Mouse (Mus musculus): ENCODE measurements around the gene Tsga10.
A peak's percentile ranks its signal among the peaks of the same experiment; 100 is the strongest.

Gene Tsga10

GRCm38 (mm10) chr1:37864511-37865400 is 1.5 kb downstream of the Tsga10 start:
- peak; percentile 100 for DNase-seq (ENCODE audit: low read depth, low spot score)

- DNase-seq (ENCODE audit: low read depth, low spot score): no peak
Measured at GRCm38 (mm10) chr1:37850696-37851095, 15.5 kb downstream of the Tsga10 start.

DNA sequence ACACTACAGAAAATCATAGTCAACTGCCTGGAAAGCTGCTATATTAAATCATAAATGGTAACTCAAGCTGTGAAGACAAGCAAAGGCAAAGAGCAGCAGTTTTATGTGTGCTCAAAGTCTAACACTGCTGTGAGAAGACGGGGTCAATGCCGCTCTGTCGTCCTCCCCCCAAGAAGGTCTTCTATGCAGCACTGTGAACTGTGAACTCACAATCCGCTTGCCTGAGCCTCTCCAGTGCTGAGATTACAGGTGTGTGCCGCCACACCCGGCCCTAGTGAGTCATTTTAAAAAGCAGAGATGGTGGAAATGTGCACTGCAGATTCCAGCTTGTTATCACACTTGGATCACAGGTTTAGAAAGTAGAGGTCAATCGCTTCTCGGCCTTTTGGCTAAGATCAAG is 19.4 kb downstream of the Tsga10 start:
- no peak for DNase-seq (ENCODE audit: low read depth, low spot score)

DNA sequence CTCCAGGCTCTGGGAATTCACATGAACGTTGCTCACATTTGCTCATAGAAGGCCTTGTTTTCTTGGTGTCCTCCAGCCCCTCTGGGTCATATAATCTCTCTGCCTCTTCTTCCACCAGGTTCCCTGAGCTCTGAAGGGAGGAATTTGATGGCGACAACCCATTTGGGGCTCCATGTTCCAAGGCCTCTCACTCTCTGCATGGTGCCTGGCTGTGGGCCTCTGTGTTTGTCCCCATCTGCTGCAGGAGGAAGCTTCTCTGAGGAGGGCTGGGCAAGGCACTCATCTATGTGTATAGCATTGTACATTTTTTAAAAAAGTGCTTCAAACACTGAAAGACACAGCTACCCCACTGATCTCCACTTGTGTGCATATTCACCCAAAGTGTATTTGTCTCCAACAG is 34.5 kb downstream of the Tsga10 start:
- DNase-seq (ENCODE audit: low read depth, low spot score): no peak

DNA sequence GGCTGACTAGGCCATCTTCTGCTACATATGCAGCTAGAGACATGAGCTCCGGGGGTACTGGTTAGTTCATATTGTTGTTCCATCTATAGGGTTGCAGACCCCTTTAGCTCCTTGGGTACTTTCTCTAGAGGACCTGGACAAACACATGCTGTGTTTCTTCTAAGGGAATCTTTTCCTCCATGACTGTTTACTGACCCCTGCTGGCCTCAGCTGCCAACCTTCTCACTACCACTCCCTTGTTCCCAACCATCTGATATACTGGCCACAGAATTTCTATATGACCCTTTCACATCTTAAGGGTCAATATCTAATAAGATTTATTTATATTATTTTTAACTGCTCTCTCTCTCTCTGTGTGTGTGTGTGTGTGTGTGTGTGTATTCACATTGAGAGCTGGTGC is 63.9 kb downstream of the Tsga10 start:
- peak; percentile 2 for DNase-seq (ENCODE audit: low read depth, low spot score)

- no peak for DNase-seq (ENCODE audit: low read depth, low spot score)
Measured at GRCm38 (mm10) chr1:37800298-37800697, 65.9 kb downstream of the Tsga10 start.

GRCm38 (mm10) chr1:37799505-37799904 is 66.7 kb downstream of the Tsga10 start:
- DNase-seq (ENCODE audit: low read depth, low spot score): no peak

DNA sequence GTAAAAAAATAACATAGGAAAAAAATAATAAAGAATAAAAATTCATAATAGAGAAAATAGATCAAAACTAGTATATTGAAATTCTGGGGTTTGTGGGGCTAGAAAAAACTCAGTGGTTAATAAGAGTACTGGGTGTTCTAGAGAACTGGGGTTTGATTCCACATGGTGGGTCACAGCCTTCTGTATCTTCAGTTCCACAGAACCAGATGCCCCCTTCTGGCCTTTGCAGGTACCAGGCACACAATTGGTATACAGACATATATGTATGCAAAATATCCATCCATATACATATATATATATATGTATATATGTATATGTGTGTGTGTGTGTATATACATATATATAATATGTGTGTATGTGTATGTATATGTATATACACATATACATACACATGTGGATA is 106.8 kb downstream of the Tsga10 start:
- DNase-seq (ENCODE audit: low read depth, low spot score): no peak

DNA sequence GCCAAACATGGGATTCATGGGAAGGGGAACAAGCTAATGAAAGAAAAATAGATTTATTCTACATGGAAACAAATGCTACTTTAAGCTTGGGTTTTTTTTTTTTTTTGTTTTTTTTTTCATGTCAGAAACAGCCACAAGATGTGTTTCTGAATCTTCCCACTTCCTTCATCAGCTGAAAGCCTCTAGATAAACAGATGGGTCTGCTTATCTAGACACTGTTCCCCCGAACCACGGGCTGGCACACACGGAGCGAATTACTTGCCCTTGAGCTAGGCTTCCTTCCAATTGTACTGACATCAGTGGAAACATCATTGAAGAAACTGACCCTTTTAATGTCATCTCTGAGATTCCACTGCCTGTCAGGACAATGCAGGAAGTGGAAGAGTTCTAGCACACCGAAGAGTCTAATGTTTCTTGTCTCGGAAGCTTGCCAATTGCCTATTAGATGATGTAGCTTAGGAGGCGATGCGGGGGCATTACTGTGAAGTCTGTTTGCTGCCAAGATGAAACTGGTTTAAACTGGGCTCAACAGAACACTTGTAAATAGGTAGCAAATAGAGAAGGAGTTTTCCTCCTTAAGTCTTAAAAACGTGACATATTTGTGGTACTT is 121.5 kb downstream of the Tsga10 start:
- no peak for DNase-seq (ENCODE audit: low read depth, low spot score)

DNA sequence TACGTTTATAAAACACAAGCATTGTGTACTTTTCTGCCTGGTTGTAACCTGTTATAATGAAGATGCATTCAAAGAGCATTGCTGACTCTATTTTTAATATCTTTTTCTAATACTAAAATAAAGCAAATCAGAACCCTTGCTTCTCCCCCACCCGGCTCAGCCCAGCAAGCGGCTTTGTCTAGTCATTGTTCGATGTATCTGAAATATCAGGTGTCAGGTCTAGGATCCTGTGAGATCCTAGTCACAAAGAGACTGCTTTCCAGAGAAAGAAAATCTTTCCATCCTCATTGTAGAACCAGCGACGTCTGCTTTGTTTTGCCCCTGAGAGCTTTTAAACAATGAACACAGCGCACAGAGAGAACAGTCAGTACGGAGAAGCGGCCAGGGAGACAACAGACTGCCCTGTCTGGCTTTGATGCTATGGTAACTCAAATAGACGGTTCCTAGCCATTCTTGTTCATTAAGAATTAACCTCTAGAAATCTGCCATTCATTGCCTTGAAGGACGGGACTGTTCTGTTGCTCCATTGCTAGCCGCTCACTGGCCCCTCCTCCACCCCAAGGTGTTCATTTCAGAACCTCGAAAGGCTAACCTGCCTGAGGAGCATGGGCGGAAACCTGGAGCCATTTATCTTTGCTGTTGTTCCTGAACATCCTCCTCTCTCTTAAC is 123.5 kb downstream of the Tsga10 start:
- no peak for DNase-seq (ENCODE audit: low read depth, low spot score)

DNA sequence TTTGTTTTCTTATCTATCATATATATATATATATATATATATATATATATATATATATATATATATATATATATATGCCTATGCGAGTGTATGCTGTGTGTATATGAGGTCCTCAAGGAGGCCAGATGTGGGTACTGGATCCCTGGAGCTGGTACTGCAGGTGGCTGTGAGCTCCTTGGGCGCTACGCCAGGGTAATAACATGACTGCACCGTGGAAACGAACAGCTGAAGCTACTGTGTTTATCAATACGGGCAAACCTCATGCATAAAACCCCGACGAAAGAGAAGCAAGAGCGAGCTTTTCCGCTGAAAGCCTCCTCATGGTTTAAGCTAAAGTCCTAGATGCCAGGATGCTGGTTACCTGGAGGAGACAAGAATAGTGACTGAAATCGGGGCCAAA is 124.1 kb downstream of the Tsga10 start:
- DNase-seq (ENCODE audit: low read depth, low spot score): no peak

DNA sequence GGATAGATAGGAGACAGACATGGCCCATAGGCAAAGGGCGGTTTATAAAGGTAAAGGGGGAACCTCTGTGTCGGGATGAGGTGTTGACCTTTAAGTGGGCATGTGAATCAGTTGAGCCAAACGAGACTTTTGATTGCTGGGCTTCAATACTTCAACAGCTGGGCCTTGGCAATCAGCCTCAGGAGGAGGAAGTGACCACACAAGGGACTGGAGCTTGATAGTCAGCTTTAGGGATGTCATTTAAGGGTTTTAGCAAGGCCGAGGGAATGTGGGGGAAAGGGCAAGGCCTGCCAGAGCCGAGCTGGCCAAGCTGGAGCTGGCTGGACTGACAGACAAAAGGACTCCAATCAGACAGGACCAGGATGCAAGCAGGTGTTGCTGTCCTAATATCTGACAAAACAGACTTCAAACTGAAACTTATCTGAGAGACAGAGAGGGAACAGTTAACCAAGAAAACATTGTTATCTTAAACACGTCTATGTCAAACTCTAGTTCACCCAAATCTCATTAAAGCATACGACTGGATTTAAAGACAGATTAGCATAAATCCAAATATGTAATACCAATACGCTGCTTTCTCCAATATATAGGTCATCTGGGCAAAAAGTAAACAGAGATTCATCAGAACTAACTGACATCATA is 125.9 kb downstream of the Tsga10 start:
- no peak for DNase-seq (ENCODE audit: low read depth, low spot score)

DNA sequence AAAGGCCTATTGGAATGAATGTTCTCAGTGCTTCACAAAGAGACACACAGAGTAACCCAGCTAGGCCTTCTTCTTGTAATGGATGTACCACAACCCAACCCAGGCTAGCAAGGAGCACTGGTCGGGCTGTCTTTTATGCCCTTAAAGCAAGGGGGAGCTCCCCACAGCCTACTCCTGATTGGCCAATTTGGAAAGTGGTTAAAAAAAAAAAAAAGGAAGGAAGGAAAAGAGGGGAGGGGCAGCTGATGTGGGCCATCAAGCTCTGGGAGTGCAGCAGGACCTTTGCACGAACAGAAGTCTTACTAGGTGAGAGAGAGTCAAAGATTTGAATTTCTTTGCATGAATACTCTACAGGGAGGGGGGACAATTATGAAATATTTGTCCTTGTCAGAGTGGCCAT is 127.3 kb downstream of the Tsga10 start:
- no peak for DNase-seq (ENCODE audit: low read depth, low spot score)

DNA sequence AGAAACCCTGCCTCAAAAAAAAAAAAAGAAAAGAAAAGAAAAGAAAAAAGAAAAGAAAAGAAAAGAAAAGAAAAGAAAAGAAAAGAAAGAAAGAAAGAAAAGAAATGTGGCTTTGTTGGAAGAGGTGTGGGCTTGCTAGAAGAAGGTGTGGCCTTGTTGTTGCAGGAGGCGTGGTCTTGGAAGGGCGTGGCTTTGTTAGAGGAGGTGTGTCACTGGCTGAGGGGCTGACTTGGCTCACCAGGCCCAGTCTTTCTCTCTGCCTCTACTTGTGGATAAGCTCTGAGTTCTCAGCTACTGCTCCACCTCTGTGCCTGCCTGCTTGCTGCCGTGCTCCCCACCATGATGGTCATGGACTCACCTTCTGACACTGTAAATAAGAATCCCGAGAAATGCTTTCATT is 129.2 kb downstream of the Tsga10 start:
- DNase-seq (ENCODE audit: low read depth, low spot score): no peak

DNA sequence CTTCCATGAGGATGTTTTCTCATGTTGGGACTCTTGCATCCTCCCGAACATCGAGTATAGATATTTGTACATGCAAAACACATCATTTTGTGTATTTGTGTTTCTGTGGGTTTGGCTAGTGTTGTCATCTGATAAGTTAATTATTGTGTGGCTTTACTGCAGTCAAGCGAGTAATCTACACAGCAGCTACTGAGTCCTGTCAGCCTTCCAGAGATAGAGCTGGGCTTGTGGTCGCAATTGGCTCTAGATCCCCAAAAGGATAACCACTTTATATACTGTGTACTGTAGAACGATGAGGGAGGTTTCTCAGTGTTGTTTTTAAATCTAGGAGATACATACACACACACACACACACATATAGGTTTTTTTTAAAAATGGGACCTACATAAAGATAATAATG is 130.3 kb downstream of the Tsga10 start:
- DNase-seq (ENCODE audit: low read depth, low spot score): no peak

DNA sequence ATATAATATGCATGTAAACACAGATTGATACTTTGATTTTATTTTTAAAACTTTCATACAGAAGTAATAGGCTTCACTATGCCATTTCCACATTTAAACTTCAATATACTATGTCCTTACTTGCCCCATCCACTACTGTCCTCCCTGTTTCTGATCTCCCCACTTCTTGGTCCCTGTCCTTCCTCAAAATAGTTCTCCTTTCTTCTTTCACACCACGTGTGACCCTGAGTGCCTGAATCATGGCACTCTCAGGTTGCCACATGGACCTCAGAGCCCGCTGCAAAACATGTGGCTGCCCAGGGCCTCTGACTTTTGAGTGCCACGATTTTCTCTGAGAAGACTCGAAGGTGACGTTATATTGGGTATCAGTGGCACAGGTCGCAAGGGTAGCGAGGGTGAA is 131.4 kb downstream of the Tsga10 start:
- DNase-seq (ENCODE audit: low read depth, low spot score): no peak

- no peak for DNase-seq (ENCODE audit: low read depth, low spot score)
Measured at GRCm38 (mm10) chr1:37729353-37729752, 136.9 kb downstream of the Tsga10 start.

GRCm38 (mm10) chr1:37728053-37728452 is 138.2 kb downstream of the Tsga10 start:
- DNase-seq (ENCODE audit: low read depth, low spot score): no peak

DNA sequence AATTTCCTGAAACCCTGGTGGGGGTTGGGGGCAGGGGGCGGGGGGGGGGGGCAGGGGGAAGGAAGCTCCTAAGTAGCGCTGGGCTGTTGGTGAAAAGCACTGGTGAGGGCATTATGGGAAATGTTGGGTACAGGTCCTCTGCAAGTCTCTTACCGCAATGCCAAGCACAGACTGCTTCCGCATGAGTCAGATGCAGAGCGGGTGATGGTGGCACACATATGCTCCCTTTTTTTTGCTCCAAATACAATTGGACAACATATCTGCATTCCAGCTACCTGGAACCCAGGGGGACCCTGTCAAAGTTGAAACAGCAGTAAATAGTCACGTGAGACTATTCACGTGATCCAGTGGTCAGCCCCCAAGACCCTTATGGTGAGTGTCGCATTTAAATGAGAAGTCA is 139.0 kb downstream of the Tsga10 start:
- no peak for DNase-seq (ENCODE audit: low read depth, low spot score)

- no peak for DNase-seq (ENCODE audit: low read depth, low spot score)
Measured at GRCm38 (mm10) chr1:37726426-37726825, 139.8 kb downstream of the Tsga10 start.

DNA sequence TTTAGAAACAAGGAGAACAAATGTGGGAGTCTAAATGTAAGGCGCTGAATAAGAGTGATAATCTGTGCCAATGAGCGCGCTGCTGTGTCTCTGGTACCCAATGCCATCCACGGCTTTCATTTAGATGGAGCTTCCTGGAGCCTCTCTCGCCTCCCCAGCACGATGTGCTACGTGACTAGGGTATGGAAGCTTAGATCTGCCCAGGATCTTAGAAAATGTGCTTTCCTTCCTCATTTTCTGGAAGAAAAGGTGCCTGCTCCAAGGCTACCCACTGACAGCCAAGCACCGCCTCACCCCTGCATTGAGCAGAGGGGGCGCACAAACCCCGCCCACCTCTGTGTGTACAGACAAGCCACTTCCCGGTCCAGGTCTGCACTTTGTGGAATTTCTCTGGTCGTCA is 140.3 kb downstream of the Tsga10 start:
- DNase-seq (ENCODE audit: low read depth, low spot score): no peak

GRCm38 (mm10) chr1:37721092-37721491 is 145.1 kb downstream of the Tsga10 start:
- DNase-seq (ENCODE audit: low read depth, low spot score): no peak
